Mouse (Mus musculus) MEL (cell line): ENCODE data around the gene Bach2. TPM values are rescaled to one million over a fixed set of nuclear protein-coding genes. Genes with fewer than 3 reads are reported as not detected.

ENCODE experiments used
- DNase-seq: peaks from one replicate; pipeline ENCODE4 v3.0.0; 2011; ENCODE audit warnings: low read depth, low spot score
- H3K27ac ChIP-seq: 2 replicates; pipeline ENCODE4 v1.5.1; 2012; ENCODE audit warnings: low read depth, mild to moderate bottlenecking, control low read depth, low read length, moderate library complexity; ENCODE audit not compliant: control insufficient read depth
- H3K27me3 ChIP-seq, 2 experiments: fragments of 150-350 bp in 1 of 2; sonication (generic) in 1 of 2; 2 replicates each; pipeline ENCODE4 v1.6.1; 2012; ENCODE audit warnings: low read length in 2 of 2, mild to moderate bottlenecking in 2 of 2, improper control_type of control experiment in 1 of 2, moderate library complexity in 1 of 2; ENCODE audit not compliant: insufficient read depth in 2 of 2, control insufficient read depth in 1 of 2
- H3K36me3 ChIP-seq, 2 experiments: 2 replicates each; pipeline ENCODE4 v1.6.1; 2012 to 2014; ENCODE audit warnings: low read length in 2 of 2, improper control_type of control experiment in 1 of 2, inconsistent platforms in 1 of 2, mild to moderate bottlenecking in 1 of 2; ENCODE audit not compliant: insufficient read depth in 2 of 2, control insufficient read depth in 1 of 2
- H3K4me1 ChIP-seq, 2 experiments: fragments of 150-350 bp in 1 of 2; sonication (generic) in 1 of 2; 2 replicates each; pipeline ENCODE4 v1.6.1; 2012; ENCODE audit warnings: low read length in 2 of 2, improper control_type of control experiment in 1 of 2, mild to moderate bottlenecking in 1 of 2; ENCODE audit not compliant: insufficient read depth in 2 of 2, control insufficient read depth in 1 of 2
- H3K4me3 ChIP-seq, 2 experiments: fragments of 150-350 bp in 1 of 2; sonication (generic) in 1 of 2; 2 replicates each; pipeline ENCODE4 v1.5.1; 2012; ENCODE audit warnings: low read depth in 2 of 2, low read length in 2 of 2, mild to moderate bottlenecking in 2 of 2, moderate library complexity in 2 of 2, control low read depth in 1 of 2, improper control_type of control experiment in 1 of 2; ENCODE audit not compliant: control insufficient read depth in 1 of 2, insufficient read depth in 1 of 2
- H3K79me2 ChIP-seq: 2 replicates; pipeline ENCODE4 v1.6.1; 2012; ENCODE audit warnings: mild to moderate bottlenecking, low read length, moderate library complexity; ENCODE audit not compliant: control insufficient read depth, poor library complexity, insufficient read depth
- H3K9ac ChIP-seq: 2 replicates; pipeline ENCODE4 v1.6.1; 2012; ENCODE audit warnings: low read depth, mild to moderate bottlenecking, control low read depth, low read length, moderate library complexity; ENCODE audit not compliant: control insufficient read depth, poor library complexity, severe bottlenecking
- H3K9me3 ChIP-seq: fragments of 150-350 bp; sonication (generic); replicated peaks from 2 replicates; pipeline ENCODE4 v1.6.1; 2012; ENCODE audit warnings: mild to moderate bottlenecking, low read length, improper control_type of control experiment, moderate library complexity; ENCODE audit not compliant: insufficient read depth
- BHLHE40 ChIP-seq: IDR thresholded peaks from 2 replicates; pipeline ENCODE4 v1.6.1; 2012; ENCODE audit warnings: low read depth, mild to moderate bottlenecking, inconsistent platforms, low read length, improper control_type of control experiment, borderline replicate concordance
- CHD2 ChIP-seq: IDR thresholded peaks from 2 replicates; pipeline ENCODE4 v1.6.1; 2011; ENCODE audit warnings: low read length, improper control_type of control experiment
- E2F4 ChIP-seq: IDR thresholded peaks from 2 replicates; pipeline ENCODE4 v1.6.1; 2011; ENCODE audit warnings: low read depth, low read length, improper control_type of control experiment, borderline replicate concordance
- ELF1 ChIP-seq: IDR thresholded peaks from 2 replicates; pipeline ENCODE4 v1.6.1; 2014; ENCODE audit warnings: low read depth, mild to moderate bottlenecking, inconsistent platforms, low read length, improper control_type of control experiment, moderate library complexity
- EP300 ChIP-seq, 2 experiments: IDR thresholded peaks; 2 replicates each; pipeline ENCODE4 v1.6.1; 2011; ENCODE audit warnings: improper control_type of control experiment in 2 of 2, low read length in 2 of 2, low read depth in 1 of 2, mild to moderate bottlenecking in 1 of 2
- GABPA ChIP-seq: IDR thresholded peaks from 2 replicates; pipeline ENCODE4 v1.6.1; 2012; ENCODE audit warnings: low read depth, mild to moderate bottlenecking, inconsistent platforms, low read length, improper control_type of control experiment, moderate library complexity
- GATA1 ChIP-seq: IDR thresholded peaks from 2 replicates; pipeline ENCODE4 v1.6.1; 2011; ENCODE audit warnings: low read depth, low read length, improper control_type of control experiment
- MAFK ChIP-seq: IDR thresholded peaks from 2 replicates; pipeline ENCODE4 v1.6.1; 2011; ENCODE audit warnings: low read depth, mild to moderate bottlenecking, low read length, improper control_type of control experiment, borderline replicate concordance
- MAZ ChIP-seq: IDR thresholded peaks from 2 replicates; pipeline ENCODE4 v1.6.1; 2012; ENCODE audit warnings: low read depth, mild to moderate bottlenecking, inconsistent platforms, low read length, improper control_type of control experiment
- MXI1 ChIP-seq: IDR thresholded peaks from 2 replicates; pipeline ENCODE4 v1.6.1; 2011; ENCODE audit warnings: mild to moderate bottlenecking, low read depth, low read length, improper control_type of control experiment
- MYB ChIP-seq: IDR thresholded peaks from 2 replicates; pipeline ENCODE4 v1.6.1; 2011; ENCODE audit warnings: mild to moderate bottlenecking, low read depth, low read length, improper control_type of control experiment
- NELFE ChIP-seq: IDR thresholded peaks from 2 replicates; pipeline ENCODE4 v1.6.1; 2011; ENCODE audit warnings: low read depth, low read length, improper control_type of control experiment
- NRF1 ChIP-seq: IDR thresholded peaks from 2 replicates; pipeline ENCODE4 v1.6.1; 2014; ENCODE audit warnings: low read depth, mild to moderate bottlenecking, inconsistent platforms, low read length, improper control_type of control experiment, moderate library complexity; ENCODE audit not compliant: poor library complexity, insufficient read depth, severe bottlenecking
- POLR2A ChIP-seq, 2 experiments: IDR thresholded peaks; 2 replicates each; pipeline ENCODE4 v1.6.1; 2011 to 2012; ENCODE audit warnings: low read length in 2 of 2, mild to moderate bottlenecking in 2 of 2, control low read depth in 1 of 2, improper control_type of control experiment in 1 of 2, low read depth in 1 of 2, moderate library complexity in 1 of 2; ENCODE audit not compliant: control insufficient read depth in 1 of 2, insufficient read depth in 1 of 2, poor library complexity in 1 of 2
- POLR2AphosphoS5 ChIP-seq: IDR thresholded peaks from 2 replicates; pipeline ENCODE4 v1.6.1; 2012; ENCODE audit warnings: low read depth, borderline replicate concordance, mild to moderate bottlenecking, inconsistent platforms, low read length, moderate library complexity, mixed read lengths
- RAD21 ChIP-seq: IDR thresholded peaks from 2 replicates; pipeline ENCODE4 v1.6.1; 2011; ENCODE audit warnings: mild to moderate bottlenecking, low read depth, low read length, improper control_type of control experiment
- RCOR1 ChIP-seq: IDR thresholded peaks from 2 replicates; pipeline ENCODE4 v1.6.1; 2012; ENCODE audit warnings: low read depth, mild to moderate bottlenecking, inconsistent platforms, low read length, improper control_type of control experiment
- SIN3A ChIP-seq: IDR thresholded peaks from 2 replicates; pipeline ENCODE4 v1.6.1; 2012; ENCODE audit warnings: low read length, improper control_type of control experiment, inconsistent platforms
- SMC3 ChIP-seq: IDR thresholded peaks from 2 replicates; pipeline ENCODE4 v1.6.1; 2011; ENCODE audit warnings: low read depth, low read length, improper control_type of control experiment
- TAL1 ChIP-seq: IDR thresholded peaks from 2 replicates; pipeline ENCODE4 v1.6.1; 2012; ENCODE audit warnings: mild to moderate bottlenecking, inconsistent platforms, low read length, moderate library complexity, mixed read lengths
- TCF12 ChIP-seq: IDR thresholded peaks from 2 replicates; pipeline ENCODE4 v1.6.1; 2014; ENCODE audit warnings: low read depth, mild to moderate bottlenecking, inconsistent platforms, low read length, improper control_type of control experiment, moderate library complexity
- USF1 ChIP-seq: IDR thresholded peaks from 2 replicates; pipeline ENCODE4 v1.6.1; 2014; ENCODE audit warnings: low read depth, mild to moderate bottlenecking, inconsistent platforms, low read length, improper control_type of control experiment, moderate library complexity
- ZKSCAN1 ChIP-seq: IDR thresholded peaks from 2 replicates; pipeline ENCODE4 v1.6.1; 2012; ENCODE audit warnings: low read depth, mild to moderate bottlenecking, inconsistent platforms, low read length, improper control_type of control experiment, moderate library complexity
- ZMIZ1 ChIP-seq: IDR thresholded peaks from 2 replicates; pipeline ENCODE4 v1.6.1; 2012; ENCODE audit warnings: low read depth, mild to moderate bottlenecking, inconsistent platforms, low read length, improper control_type of control experiment, moderate library complexity
- ZNF384 ChIP-seq: IDR thresholded peaks from 2 replicates; pipeline ENCODE4 v1.6.1; 2012; ENCODE audit warnings: low read depth, mild to moderate bottlenecking, inconsistent platforms, low read length, improper control_type of control experiment
- polyA plus RNA-seq, 2 experiments: library from polyadenylated mRNA; stranded (reverse) in 1 of 2; unstranded in 1 of 2; fragments of >175 nt in 1 of 2; fragments of >200 nt in 1 of 2; gene quantifications; 2 replicates each; pipeline versions ENCODE4 v1.2.1 to v1.2.4; 2012; ENCODE audit warnings: low replicate concordance in 2 of 2, low read depth in 1 of 2; ENCODE audit not compliant: insufficient read length in 2 of 2, insufficient read depth in 1 of 2, missing spikeins in 1 of 2
- total RNA-seq: library from RNA; depleted of rRNA; stranded (reverse); fragments of 300-350 nt; gene quantifications from 2 replicates; pipeline ENCODE4 v1.2.3, GENCODE M21; 2012

Bach2 gene
- total and polyA plus RNA-seq, 3 experiments = 0.04 TPM; not detected in 2

DNA sequence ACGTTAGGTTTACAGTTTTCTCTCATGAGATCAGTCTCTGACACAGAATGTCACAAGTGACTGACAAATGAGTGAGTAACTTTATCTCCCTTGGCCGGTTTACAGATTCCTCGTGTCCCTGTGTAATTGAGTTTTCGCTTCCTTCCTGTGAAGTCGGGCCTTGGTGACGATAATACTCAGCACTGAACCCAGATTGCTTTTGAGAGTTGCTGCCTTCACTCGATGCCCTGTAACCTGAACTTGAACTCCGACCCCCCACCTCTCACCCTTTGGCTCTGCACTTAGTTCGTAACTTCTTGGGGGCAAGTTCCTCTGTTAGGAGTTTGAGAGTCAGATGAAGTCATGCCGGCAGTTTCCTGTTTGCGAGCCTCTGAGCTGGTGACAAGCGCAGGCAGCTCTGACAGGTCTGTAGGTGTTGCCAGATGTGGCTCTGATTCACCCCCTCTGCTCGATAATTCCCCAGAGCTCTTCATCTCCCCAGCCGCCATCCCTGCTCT, 124.9 kb downstream of the Bach2 start:
- H3K27me3 ChIP-seq = peaks cover 0 to 2% of the 10 kb centered on the region in 2 experiments; a peak in 2 of 4 replicates
- no peaks in the 10 kb centered on the region for H3K4me1 ChIP-seq
- DNase-seq = no peak
- H3K36me3 ChIP-seq = no peaks in the 10 kb centered on the region
- no peaks in the 10 kb centered on the region for H3K79me2 ChIP-seq
- H3K9ac ChIP-seq = no peak overlapping the region
- no peak overlapping the region for H3K27ac ChIP-seq
- H3K4me3 ChIP-seq = no peak overlapping the region
- H3K9me3 ChIP-seq = no peaks in the 10 kb centered on the region
- TF ChIP-seq GABPA (no peak), SIN3A (no peak), RCOR1 (no peak), MAFK (no peak), ZNF384 (no peak), USF1 (no peak), CHD2 (no peak), MYB (no peak), MAZ (no peak), TCF12 (no peak), SMC3 (no peak), ELF1 (no peak), ZMIZ1 (no peak)

DNA sequence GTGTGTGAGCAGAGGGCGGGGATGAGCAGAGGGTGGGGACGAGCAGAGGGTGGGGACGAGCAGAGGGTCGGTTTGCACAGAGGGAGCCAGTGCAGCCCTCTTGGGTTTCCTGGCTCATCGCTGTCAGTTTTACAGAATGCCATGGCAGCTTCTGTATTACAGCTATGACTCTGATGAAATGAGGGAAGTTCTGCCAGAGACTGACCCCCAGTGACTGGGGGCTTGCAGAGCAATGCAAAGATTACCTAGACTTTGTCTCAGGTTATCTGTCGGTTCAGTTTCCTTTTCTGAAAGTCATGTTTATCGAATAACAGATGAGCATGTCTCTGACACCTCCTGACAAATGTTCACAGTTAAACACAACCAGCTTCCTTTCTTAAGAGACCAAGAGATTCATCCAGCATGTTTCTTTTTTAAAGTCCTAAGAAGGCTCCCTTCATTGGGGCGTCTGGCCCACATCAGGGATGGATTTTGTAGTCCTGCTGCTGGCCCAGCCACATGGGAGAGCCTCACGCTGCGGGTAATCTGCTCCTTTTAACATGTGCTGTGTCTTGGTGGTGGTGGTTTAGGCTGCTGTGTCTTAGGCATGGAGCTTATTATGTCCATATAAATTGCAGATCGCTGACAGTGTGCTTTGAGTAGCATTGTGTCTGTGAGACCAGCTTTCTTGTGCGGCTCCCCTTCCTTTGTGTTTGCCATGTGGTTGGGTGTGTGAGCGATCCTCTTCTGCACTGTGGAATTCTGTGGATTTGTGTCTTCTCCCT, 126.7 kb downstream of the Bach2 start:
- H3K27me3 ChIP-seq = peaks cover 0 to 2% of the 10 kb centered on the region in 2 experiments; a peak in 2 of 4 replicates
- no peaks in the 10 kb centered on the region for H3K36me3 ChIP-seq
- H3K9me3 ChIP-seq = no peaks in the 10 kb centered on the region
- DNase-seq = no peak
- no peaks in the 10 kb centered on the region for H3K79me2 ChIP-seq
- H3K4me3 ChIP-seq = no peak overlapping the region
- TF ChIP-seq RAD21 (no peak), GATA1 (no peak), MAZ (no peak), EP300 (IDR thresholded peaks at IDR 0.05; ENCODE audit: low read depth in 1 of 2, low read length in 2 of 2) (no peak), NRF1 (no peak), ELF1 (no peak), BHLHE40 (no peak), MAFK (no peak), SMC3 (no peak), POLR2AphosphoS5 (no peak), POLR2A (IDR thresholded peaks at IDR 0.05; ENCODE audit: control insufficient read depth in 1 of 2, insufficient read depth in 1 of 2, low read depth in 1 of 2, low read length in 2 of 2, poor library complexity in 1 of 2) (no peak), TAL1 (no peak), MXI1 (no peak), NELFE (no peak), ZKSCAN1 (no peak), E2F4 (no peak), MYB (no peak)
- no peaks in the 10 kb centered on the region for H3K4me1 ChIP-seq
- no peak overlapping the region for H3K9ac ChIP-seq
- no peak overlapping the region for H3K27ac ChIP-seq
